Mouse (Mus musculus) G1E (cell line): Measurements from ENCODE around the gene Lama1.

Source experiments
- CTCF ChIP-seq: IDR thresholded peaks from 2 replicates; pipeline ENCODE4 v1.5.1; 2012; ENCODE audit warnings: low read depth, low read length, inconsistent platforms, mixed read lengths
- GATA1 ChIP-seq: IDR thresholded peaks from 2 replicates; pipeline ENCODE4 v1.6.1; 2012; ENCODE audit warnings: borderline replicate concordance, low read length, inconsistent platforms, mixed read lengths
- GATA2 ChIP-seq: IDR thresholded peaks from 2 replicates; pipeline ENCODE4 v1.6.1; 2012; ENCODE audit warnings: low read depth, low read length, inconsistent platforms, borderline replicate concordance
- TAL1 ChIP-seq: conservative IDR thresholded peaks from 2 replicates; pipeline ENCODE4 v1.6.1; 2012; ENCODE audit warnings: low read depth, low read length, inconsistent platforms, mixed read lengths

- TF ChIP-seq GATA1 (no peak), CTCF (no peak), TAL1 (no peak), GATA2 (no peak)
Observed at GRCm38 (mm10) chr17:67866026-67866425, 169.0 kb downstream of the Lama1 start.
